Mouse (Mus musculus) spleen, adult 18-20 months (tissue): ENCODE data around the gene Gabbr2.

Source experiments
- DNase-seq, 2 experiments: peaks; one replicate each; pipeline ENCODE4 v3.0.0; 2022; ENCODE audit warnings: mixed read lengths in 2 of 2

Gene Gabbr2

GRCm38 (mm10) chr4:46988257-46988656 is 3.4 kb downstream of the Gabbr2 start:
- DNase-seq: no peak

- no peak for DNase-seq
These were observed 3.9 kb downstream of the Gabbr2 start for GRCm38 (mm10) chr4:46987809-46988208.

- no peak for DNase-seq
These were observed 5.6 kb downstream of the Gabbr2 start for GRCm38 (mm10) chr4:46986054-46986453.

- no peak for DNase-seq
These were observed 8.8 kb downstream of the Gabbr2 start for GRCm38 (mm10) chr4:46982912-46983311.

- no peak for DNase-seq
These were observed 9.6 kb downstream of the Gabbr2 start for GRCm38 (mm10) chr4:46982094-46982493.

- no peak for DNase-seq
These were observed 13.3 kb downstream of the Gabbr2 start for GRCm38 (mm10) chr4:46978371-46978770.

GRCm38 (mm10) chr4:46977161-46977560 is 14.5 kb downstream of the Gabbr2 start:
- DNase-seq: no peak

GRCm38 (mm10) chr4:46976671-46977071 is 15.0 kb downstream of the Gabbr2 start:
- DNase-seq: no peak

GRCm38 (mm10) chr4:46973322-46973721 is 18.4 kb downstream of the Gabbr2 start:
- DNase-seq: no peak

GRCm38 (mm10) chr4:46967981-46968380 is 23.7 kb downstream of the Gabbr2 start:
- DNase-seq: no peak

GRCm38 (mm10) chr4:46966551-46966950 is 25.1 kb downstream of the Gabbr2 start:
- DNase-seq: no peak

- no peak for DNase-seq
These were observed 30.3 kb downstream of the Gabbr2 start for GRCm38 (mm10) chr4:46961403-46961802.

- DNase-seq: no peak
These were observed 31.5 kb downstream of the Gabbr2 start for GRCm38 (mm10) chr4:46960208-46960607.

- DNase-seq: no peak
These were observed 31.9 kb downstream of the Gabbr2 start for GRCm38 (mm10) chr4:46959776-46960175.

GRCm38 (mm10) chr4:46957955-46958354 is 33.7 kb downstream of the Gabbr2 start:
- DNase-seq: no peak

GRCm38 (mm10) chr4:46956966-46957365 is 34.7 kb downstream of the Gabbr2 start:
- DNase-seq: no peak

- DNase-seq: no peak
These were observed 38.7 kb downstream of the Gabbr2 start for GRCm38 (mm10) chr4:46953021-46953420.

- no peak for DNase-seq
These were observed 39.1 kb downstream of the Gabbr2 start for GRCm38 (mm10) chr4:46952562-46952961.

GRCm38 (mm10) chr4:46934291-46934690 is 57.4 kb downstream of the Gabbr2 start:
- no peak for DNase-seq

GRCm38 (mm10) chr4:46933590-46933989 is 58.1 kb downstream of the Gabbr2 start:
- no peak for DNase-seq

- no peak for DNase-seq
These were observed 59.8 kb downstream of the Gabbr2 start for GRCm38 (mm10) chr4:46931706-46932397.

- no peak for DNase-seq
These were observed 63.6 kb downstream of the Gabbr2 start for GRCm38 (mm10) chr4:46928112-46928511.

GRCm38 (mm10) chr4:46919144-46919543 is 72.5 kb downstream of the Gabbr2 start:
- no peak for DNase-seq

- no peak for DNase-seq
These were observed 74.9 kb downstream of the Gabbr2 start for GRCm38 (mm10) chr4:46916786-46917185.

GRCm38 (mm10) chr4:46915934-46916333 is 75.7 kb downstream of the Gabbr2 start:
- DNase-seq: no peak
